Mouse (Mus musculus) liver, adult 2 months (tissue): Measurements from ENCODE around the gene Gm45623.

Source experiments
- CTCF ChIP-seq: fragments of 200-500 bp; IDR thresholded peaks from 2 replicates; pipeline ENCODE4 v1.5.1; 2011; ENCODE audit warnings: low read depth, low read length, control low read depth
- POLR2A ChIP-seq: fragments of 200-500 bp; IDR thresholded peaks from 2 replicates; pipeline ENCODE4 v1.6.1; 2011; ENCODE audit warnings: low read length, control low read depth; ENCODE audit not compliant: insufficient read depth; ENCODE audit errors: extremely low read depth

- TF ChIP-seq CTCF (no peak), POLR2A (no peak)
Observed at GRCm38 (mm10) chr13:56753192-56753951, at the start of gene Gm45623.
